Mouse (Mus musculus) liver, adult 2 months (tissue): Measurements from ENCODE around the gene Syt2. TPM values are rescaled to one million over a fixed set of nuclear protein-coding genes. Genes with fewer than 3 reads are reported as not detected.

Source experiments
- DNase-seq: peaks from one replicate; pipeline ENCODE4 v3.0.0-alpha.2; 2011; ENCODE audit warnings: low read depth, low spot score; ENCODE audit errors: extremely low read depth
- H3K27ac ChIP-seq: fragments of 200-500 bp; replicated peaks from 2 replicates; pipeline ENCODE4 v1.5.1; 2012; ENCODE audit warnings: low read depth, mild to moderate bottlenecking, control low read depth, inconsistent platforms, low read length; ENCODE audit not compliant: insufficient read depth
- H3K27me3 ChIP-seq: fragments of 200-500 bp; 2 replicates; pipeline ENCODE4 v1.6.1; 2012; ENCODE audit warnings: mild to moderate bottlenecking, moderate library complexity, low read length, inconsistent platforms; ENCODE audit not compliant: control insufficient read depth, insufficient read depth
- H3K36me3 ChIP-seq: fragments of 200-500 bp; 2 replicates; pipeline ENCODE4 v1.6.1; 2012; ENCODE audit warnings: low read length, inconsistent platforms; ENCODE audit not compliant: control insufficient read depth, insufficient read depth
- H3K4me1 ChIP-seq: fragments of 200-500 bp; 2 replicates; pipeline ENCODE4 v1.6.1; 2011; ENCODE audit warnings: low read length; ENCODE audit not compliant: control insufficient read depth, insufficient read depth
- H3K4me3 ChIP-seq: fragments of 200-500 bp; 2 replicates; pipeline ENCODE4 v1.5.1; 2011; ENCODE audit warnings: low read depth, mild to moderate bottlenecking, control low read depth, low read length, moderate library complexity; ENCODE audit not compliant: insufficient read depth
- H3K79me2 ChIP-seq: fragments of 200-500 bp; 2 replicates; pipeline ENCODE4 v1.6.1; 2012; ENCODE audit warnings: inconsistent platforms, mild to moderate bottlenecking, low read length, moderate library complexity; ENCODE audit not compliant: control insufficient read depth, insufficient read depth
- H3K9ac ChIP-seq: fragments of 200-500 bp; 2 replicates; pipeline ENCODE4 v1.6.1; 2012; ENCODE audit warnings: low read depth, mild to moderate bottlenecking, control low read depth, inconsistent platforms, low read length
- CTCF ChIP-seq: fragments of 200-500 bp; IDR thresholded peaks from 2 replicates; pipeline ENCODE4 v1.5.1; 2011; ENCODE audit warnings: low read depth, low read length, control low read depth
- POLR2A ChIP-seq: fragments of 200-500 bp; IDR thresholded peaks from 2 replicates; pipeline ENCODE4 v1.6.1; 2011; ENCODE audit warnings: low read length, control low read depth; ENCODE audit not compliant: insufficient read depth; ENCODE audit errors: extremely low read depth
- WGBS: fragments of 180-500 bp; shearing (Covaris S2); methylation state at CpG from one replicate; pipeline ENCODE4 v1.1.7; 2018; 5-methylcytosine and 5-hydroxymethylcytosine counted together
- polyA plus RNA-seq: library from polyadenylated mRNA; depleted of rRNA; stranded (reverse); fragments of >200 nt; gene quantifications from 2 replicates; pipeline ENCODE4 v1.2.3, GENCODE M21; 2012; rRNA removed
- total RNA-seq: library from RNA; depleted of rRNA; stranded (reverse); fragments of >200 nt; gene quantifications from 2 replicates; pipeline ENCODE4 v1.2.3, GENCODE M21; 2014; rRNA removed

The Syt2 gene
- total RNA-seq (not detected in 2 replicates), polyA plus RNA-seq (not detected in 2 replicates)

GRCm38 (mm10) chr1:134646261-134646962 is at the start of gene Syt2:
Gene Syt2, plus strand, starts transcription at chr1:134646677.
- no peak for TF ChIP-seq CTCF
- no peak for TF ChIP-seq POLR2A
- peak within 1 kb of the TSS; percentile 42; the same call in 1 of the 2 replicates for H3K4me3 ChIP-seq
- H3K27me3 ChIP-seq = peaks cover 24% of the 10 kb centered on the region
- DNase-seq = no peak
- H3K9ac ChIP-seq = no peak within 1 kb of the TSS
- under 1% methylated on average over 63 of the region's 63 CpGs for WGBS
- H3K79me2 ChIP-seq = no peaks in the 10 kb centered on the region
- H3K4me1 ChIP-seq = no peaks in the 10 kb centered on the region
- no peak within 1 kb of the TSS for H3K27ac ChIP-seq
- no peaks in the 10 kb centered on the region for H3K36me3 ChIP-seq

DNA sequence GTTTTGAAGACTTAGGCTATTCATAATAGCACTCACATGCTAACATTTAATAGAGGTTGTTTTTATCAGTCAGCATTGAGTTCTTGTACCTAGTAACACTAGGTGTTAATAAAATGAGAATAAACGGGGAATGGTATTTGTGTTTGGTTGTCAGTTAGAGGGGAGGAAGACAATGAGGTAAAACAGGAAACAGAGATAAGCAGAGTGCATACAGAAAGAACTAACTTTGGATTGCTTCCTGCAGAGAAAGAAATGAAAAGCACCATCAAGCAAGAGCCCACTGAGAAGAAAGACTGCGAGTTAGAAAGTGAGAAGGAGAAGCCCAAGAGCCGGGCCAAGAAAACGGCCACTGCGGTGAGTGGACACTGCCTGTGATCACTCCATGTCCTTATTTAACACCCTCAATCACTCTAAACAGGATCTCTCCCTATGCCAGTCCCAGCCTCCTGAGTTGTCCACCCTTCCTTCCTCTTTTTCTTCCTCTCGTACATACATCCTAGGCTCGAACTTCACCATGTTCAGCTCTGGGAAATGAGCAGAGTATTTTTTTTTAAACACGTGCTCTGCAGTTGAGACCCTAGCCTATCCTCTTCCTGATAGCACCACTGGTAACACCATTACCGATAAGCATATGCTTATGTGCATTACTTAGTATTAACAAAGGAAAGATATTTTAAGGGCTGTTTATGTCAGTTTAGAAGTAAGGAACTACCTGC is 49.0 kb upstream of the Syt2 start:
- H3K4me1 ChIP-seq = no peaks in the 10 kb centered on the region
- no peak overlapping the region for H3K9ac ChIP-seq
- H3K79me2 ChIP-seq = no peaks in the 10 kb centered on the region; the same call in 1 of the 2 replicates
- no peak overlapping the region for H3K4me3 ChIP-seq
- no peak for DNase-seq
- no peak for TF ChIP-seq POLR2A
- no peak for TF ChIP-seq CTCF
- no peaks in the 10 kb centered on the region for H3K27me3 ChIP-seq
- no peak overlapping the region for H3K27ac ChIP-seq
- 73% methylated on average over 9 of the region's 9 CpGs for WGBS
- peaks cover 62% of the 10 kb centered on the region for H3K36me3 ChIP-seq

- H3K4me1 ChIP-seq = no peaks in the 10 kb centered on the region
- H3K27ac ChIP-seq = no peak overlapping the region
- H3K4me3 ChIP-seq = no peak overlapping the region
- TF ChIP-seq CTCF (no peak), POLR2A (no peak)
- H3K27me3 ChIP-seq = no peaks in the 10 kb centered on the region
- 100% methylated on average over 2 of the region's 2 CpGs for WGBS
- H3K79me2 ChIP-seq = no peaks in the 10 kb centered on the region
- peaks cover 65% of the 10 kb centered on the region for H3K36me3 ChIP-seq
- DNase-seq = no peak
- no peak overlapping the region for H3K9ac ChIP-seq
These were observed 42.4 kb upstream of the Syt2 start for GRCm38 (mm10) chr1:134604086-134604485.

- Histone ChIP-seq H3K27ac (no peak overlapping the region), H3K4me1 (no peaks in the 10 kb centered on the region), H3K27me3 (no peaks in the 10 kb centered on the region), H3K4me3 (no peak overlapping the region), H3K79me2 (no peaks in the 10 kb centered on the region), H3K9ac (no peak overlapping the region), H3K36me3 (peaks cover 61% of the 10 kb centered on the region)
- WGBS = 90% methylated on average over 8 of the region's 8 CpGs
- TF ChIP-seq POLR2A = no peak
- no peak for TF ChIP-seq CTCF
- no peak for DNase-seq
These were observed 40.8 kb upstream of the Syt2 start for GRCm38 (mm10) chr1:134605670-134606069.

GRCm38 (mm10) chr1:134606381-134606780 is 40.1 kb upstream of the Syt2 start:
- no peaks in the 10 kb centered on the region for H3K79me2 ChIP-seq
- WGBS = 92% methylated on average over 2 of the region's 2 CpGs
- H3K36me3 ChIP-seq = peaks cover 56% of the 10 kb centered on the region

More at GRCm38 (mm10) chr1:134606381-134606780, 40.1 kb upstream of the Syt2 start:
- no peak for DNase-seq
- Histone ChIP-seq H3K9ac (no peak overlapping the region), H3K4me1 (no peaks in the 10 kb centered on the region), H3K4me3 (no peak overlapping the region), H3K27ac (no peak overlapping the region), H3K27me3 (no peaks in the 10 kb centered on the region)
- TF ChIP-seq POLR2A = no peak
- TF ChIP-seq CTCF = no peak
